Mouse (Mus musculus): ENCODE data around the gene Erfe. TPM values are rescaled to one million over a fixed set of nuclear protein-coding genes. Genes with fewer than 3 reads are reported as not detected.
A peak's percentile ranks its signal among the peaks of the same experiment; 100 is the strongest.

The Erfe gene
- polyA plus RNA-seq, 1 experiment = 7.3 TPM

DNA sequence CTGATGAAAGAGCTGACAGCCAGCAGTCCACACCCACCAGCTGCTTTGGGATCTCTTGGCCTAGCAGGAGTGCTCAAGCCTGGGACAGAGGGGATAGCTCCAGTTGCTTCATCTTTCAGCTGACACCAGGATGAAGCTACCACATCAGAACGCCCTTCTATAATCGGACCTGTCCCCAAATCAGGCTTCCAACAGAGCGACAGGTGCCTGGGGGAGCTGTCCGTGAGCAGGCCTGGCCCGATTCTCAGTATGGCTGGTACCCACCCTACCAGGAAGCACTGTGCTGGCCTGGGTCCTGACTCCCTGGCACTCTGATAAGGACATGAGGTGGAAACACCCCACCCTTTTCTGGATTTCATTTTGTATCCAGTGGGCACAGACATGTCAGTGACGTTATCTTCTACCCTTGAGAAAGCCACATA is 7.2 kb downstream of the Erfe start:
- TF ChIP-seq CTCF (IDR thresholded peaks at IDR 0.05; ENCODE audit: control insufficient read depth, insufficient read depth, insufficient read length) (no peak), MYOD1 (IDR thresholded peaks at IDR 0.05; ENCODE audit: control insufficient read depth, insufficient read length, low read depth) (no peak), USF1 (IDR thresholded peaks at IDR 0.05; ENCODE audit: low read depth) (no peak), FOSL1 (IDR thresholded peaks at IDR 0.05; ENCODE audit: insufficient read depth, low read length, poor library complexity, severe bottlenecking) (no peak), MAX (IDR thresholded peaks at IDR 0.05) (no peak), MYOG (IDR thresholded peaks at IDR 0.05; ENCODE audit: control insufficient read depth, extremely low read depth, insufficient read length) (no peak), CEBPB (IDR thresholded peaks at IDR 0.05; ENCODE audit: low read depth) (no peak)
- H3K79me3 ChIP-seq (ENCODE audit: low read depth) = no peaks in the 10 kb centered on the region
- no peak overlapping the region for H3K4me3 ChIP-seq (ENCODE audit: insufficient read depth, poor library complexity, severe bottlenecking)
- H3K27me3 ChIP-seq (ENCODE audit: control insufficient read depth, insufficient read depth, insufficient read length) = no peaks in the 10 kb centered on the region
- H3ac ChIP-seq (ENCODE audit: control insufficient read depth, insufficient read length, low read depth) = no peak overlapping the region
- H3K79me2 ChIP-seq (ENCODE audit: control insufficient read depth, insufficient read depth) = no peaks in the 10 kb centered on the region
- peaks cover 75% of the 10 kb centered on the region for H3K36me3 ChIP-seq (ENCODE audit: control insufficient read depth, insufficient read depth)

DNA sequence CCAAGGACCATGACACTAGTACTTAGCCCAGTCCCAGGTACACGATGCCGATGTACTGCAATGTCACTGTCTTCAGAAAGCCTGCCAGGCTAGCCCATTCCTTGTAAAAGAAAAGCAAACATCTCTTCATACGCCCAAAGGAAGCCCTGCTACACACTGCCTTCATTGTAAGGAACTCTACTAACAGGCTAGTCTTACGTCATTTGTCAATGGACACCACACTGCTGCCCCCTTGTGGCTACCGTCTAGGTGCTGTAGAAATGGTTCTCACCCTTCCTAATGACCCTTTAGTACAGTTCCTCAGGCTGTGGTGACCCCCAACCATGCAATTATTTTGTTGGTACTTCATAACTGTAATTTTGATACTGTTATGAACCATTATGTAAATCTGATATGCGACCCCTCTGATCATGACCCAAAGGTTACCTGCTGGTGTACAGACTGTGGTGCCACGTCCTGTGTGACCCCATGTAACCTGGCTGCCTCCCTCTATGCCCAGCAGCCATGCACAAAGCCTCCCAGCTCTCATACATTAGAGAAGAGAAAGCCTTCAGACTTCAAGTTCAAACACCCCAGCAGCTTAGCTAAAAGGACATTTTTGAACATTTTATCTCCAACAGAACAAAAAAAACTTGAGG is 14.3 kb downstream of the Erfe start:
- no peaks in the 10 kb centered on the region for H3K79me2 ChIP-seq (ENCODE audit: control insufficient read depth, insufficient read depth)
- H3K4me3 ChIP-seq (ENCODE audit: insufficient read depth, poor library complexity, severe bottlenecking) = no peak overlapping the region
- no peaks in the 10 kb centered on the region for H3K79me3 ChIP-seq (ENCODE audit: low read depth)
- no peaks in the 10 kb centered on the region for H3K27me3 ChIP-seq (ENCODE audit: control insufficient read depth, insufficient read depth, insufficient read length)
- peaks cover 97% of the 10 kb centered on the region for H3K36me3 ChIP-seq (ENCODE audit: control insufficient read depth, insufficient read depth)
- H3ac ChIP-seq (ENCODE audit: control insufficient read depth, insufficient read length, low read depth) = no peak overlapping the region
- no peak for TF ChIP-seq FOSL1 (IDR thresholded peaks at IDR 0.05; ENCODE audit: insufficient read depth, low read length, poor library complexity, severe bottlenecking)
- TF ChIP-seq USF1 (IDR thresholded peaks at IDR 0.05; ENCODE audit: low read depth) = no peak
- TF ChIP-seq CEBPB (IDR thresholded peaks at IDR 0.05; ENCODE audit: low read depth) = peak; percentile 56
- no peak for TF ChIP-seq MYOD1 (IDR thresholded peaks at IDR 0.05; ENCODE audit: control insufficient read depth, insufficient read length, low read depth)
- TF ChIP-seq MYOG (IDR thresholded peaks at IDR 0.05; ENCODE audit: control insufficient read depth, extremely low read depth, insufficient read length) = no peak
- TF ChIP-seq CTCF (IDR thresholded peaks at IDR 0.05; ENCODE audit: control insufficient read depth, insufficient read depth, insufficient read length) = peak; percentile 47
- TF ChIP-seq MAX (IDR thresholded peaks at IDR 0.05) = no peak

DNA sequence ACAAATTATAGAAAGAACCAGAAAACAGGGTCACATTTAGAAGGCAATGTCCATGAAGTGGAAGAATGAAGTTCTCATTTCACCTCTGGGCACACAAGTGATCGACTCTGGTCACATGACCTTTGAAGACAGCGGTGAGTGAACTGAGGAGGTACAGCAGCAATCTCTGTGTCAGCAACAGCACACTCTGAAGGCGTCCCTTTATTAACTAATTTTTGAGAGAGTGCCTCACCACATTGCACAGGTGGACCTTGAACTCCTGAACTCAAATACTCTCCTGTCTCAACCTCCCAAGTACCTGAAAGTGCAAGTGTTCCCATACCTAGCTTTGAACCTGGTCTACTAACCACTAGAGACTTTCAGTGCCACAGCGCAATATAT is 14.9 kb downstream of the Erfe start:
- H3K27me3 ChIP-seq (ENCODE audit: control insufficient read depth, insufficient read depth, insufficient read length) = no peaks in the 10 kb centered on the region
- H3K79me3 ChIP-seq (ENCODE audit: low read depth) = no peaks in the 10 kb centered on the region
- peaks cover 97% of the 10 kb centered on the region for H3K36me3 ChIP-seq (ENCODE audit: control insufficient read depth, insufficient read depth)
- H3K79me2 ChIP-seq (ENCODE audit: control insufficient read depth, insufficient read depth) = no peaks in the 10 kb centered on the region
- no peak overlapping the region for H3ac ChIP-seq (ENCODE audit: control insufficient read depth, insufficient read length, low read depth)
- TF ChIP-seq USF1 (IDR thresholded peaks at IDR 0.05; ENCODE audit: low read depth) = no peak
- no peak for TF ChIP-seq MYOG (IDR thresholded peaks at IDR 0.05; ENCODE audit: control insufficient read depth, extremely low read depth, insufficient read length)
- no peak for TF ChIP-seq FOSL1 (IDR thresholded peaks at IDR 0.05; ENCODE audit: insufficient read depth, low read length, poor library complexity, severe bottlenecking)
- TF ChIP-seq MAX (IDR thresholded peaks at IDR 0.05) = no peak
- no peak for TF ChIP-seq CEBPB (IDR thresholded peaks at IDR 0.05; ENCODE audit: low read depth)
- no peak overlapping the region for H3K4me3 ChIP-seq (ENCODE audit: insufficient read depth, poor library complexity, severe bottlenecking)

DNA sequence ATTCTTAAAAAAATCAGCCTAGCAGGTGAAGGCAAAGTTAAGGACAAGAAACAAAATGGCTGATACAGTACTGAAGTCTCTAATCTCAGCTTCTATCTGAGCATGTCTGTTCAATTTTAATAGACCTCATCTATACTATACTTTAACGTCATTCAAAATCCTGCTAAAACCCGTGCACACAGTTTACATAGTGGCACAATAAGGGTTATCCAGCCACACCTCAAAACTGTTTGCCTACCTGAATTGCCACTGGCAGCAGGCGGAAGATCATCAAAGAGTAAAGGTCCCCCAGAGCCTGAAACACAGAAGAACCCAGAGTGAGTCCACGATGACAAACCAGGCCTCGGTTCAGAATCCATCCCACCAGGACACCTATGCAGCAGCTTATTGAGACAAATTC is 24.1 kb downstream of the Erfe start:
- no peak overlapping the region for H3ac ChIP-seq (ENCODE audit: control insufficient read depth, insufficient read length, low read depth)
- H3K27me3 ChIP-seq (ENCODE audit: control insufficient read depth, insufficient read depth, insufficient read length) = no peaks in the 10 kb centered on the region
- peaks cover 72% of the 10 kb centered on the region for H3K79me2 ChIP-seq (ENCODE audit: control insufficient read depth, insufficient read depth)
- H3K4me3 ChIP-seq (ENCODE audit: insufficient read depth, poor library complexity, severe bottlenecking) = no peak overlapping the region
- H3K36me3 ChIP-seq (ENCODE audit: control insufficient read depth, insufficient read depth) = peaks cover 98% of the 10 kb centered on the region
- H3K79me3 ChIP-seq (ENCODE audit: low read depth) = peaks cover 54% of the 10 kb centered on the region
- no peak for TF ChIP-seq MYOD1 (IDR thresholded peaks at IDR 0.05; ENCODE audit: control insufficient read depth, insufficient read length, low read depth)
- TF ChIP-seq CTCF (IDR thresholded peaks at IDR 0.05; ENCODE audit: control insufficient read depth, insufficient read depth, insufficient read length) = no peak
- TF ChIP-seq MAX (IDR thresholded peaks at IDR 0.05) = no peak
- TF ChIP-seq MYOG (IDR thresholded peaks at IDR 0.05; ENCODE audit: control insufficient read depth, extremely low read depth, insufficient read length) = no peak
- no peak for TF ChIP-seq CEBPB (IDR thresholded peaks at IDR 0.05; ENCODE audit: low read depth)

DNA sequence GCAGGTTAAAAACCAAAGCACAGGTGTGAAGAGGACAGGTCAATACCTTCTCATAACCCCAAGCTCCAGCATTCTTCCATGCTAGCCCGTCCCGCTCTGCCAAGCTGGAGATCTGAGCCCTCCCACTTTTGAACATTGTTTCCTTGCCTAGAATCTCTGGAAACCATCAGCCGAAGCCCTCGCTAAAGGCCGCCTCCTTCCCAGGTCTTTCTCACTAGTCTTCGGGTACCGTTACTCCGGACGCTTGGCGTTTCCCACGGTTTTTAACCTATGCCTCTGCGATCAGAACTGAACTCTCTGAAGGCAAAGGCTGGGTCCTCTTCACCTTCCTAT is 31.7 kb downstream of the Erfe start:
- Histone ChIP-seq H3K36me3 (ENCODE audit: control insufficient read depth, insufficient read depth) (peaks cover 32% of the 10 kb centered on the region), H3K79me2 (ENCODE audit: control insufficient read depth, insufficient read depth) (peaks cover 56% of the 10 kb centered on the region), H3K79me3 (ENCODE audit: low read depth) (peaks cover 54% of the 10 kb centered on the region), H3K4me3 (ENCODE audit: insufficient read depth, poor library complexity, severe bottlenecking) (peak overlapping the region; percentile 66), H3K27me3 (ENCODE audit: control insufficient read depth, insufficient read depth, insufficient read length) (no peaks in the 10 kb centered on the region), H3ac (ENCODE audit: control insufficient read depth, insufficient read length, low read depth) (peak overlapping the region; percentile 73)
- TF ChIP-seq CTCF (IDR thresholded peaks at IDR 0.05; ENCODE audit: control insufficient read depth, insufficient read depth, insufficient read length) = no peak
- no peak for TF ChIP-seq MYOG (IDR thresholded peaks at IDR 0.05; ENCODE audit: control insufficient read depth, extremely low read depth, insufficient read length)
- TF ChIP-seq CEBPB (IDR thresholded peaks at IDR 0.05; ENCODE audit: low read depth) = no peak
- TF ChIP-seq FOSL1 (IDR thresholded peaks at IDR 0.05; ENCODE audit: insufficient read depth, low read length, poor library complexity, severe bottlenecking) = no peak
- TF ChIP-seq USF1 (IDR thresholded peaks at IDR 0.05; ENCODE audit: low read depth) = no peak
- TF ChIP-seq MYOD1 (IDR thresholded peaks at IDR 0.05; ENCODE audit: control insufficient read depth, insufficient read length, low read depth) = no peak
- no peak for TF ChIP-seq MAX (IDR thresholded peaks at IDR 0.05)
